Mouse (Mus musculus) spleen, adult 2 months (tissue): ENCODE data around the gene Mterf4. TPM values are rescaled to one million over a fixed set of nuclear protein-coding genes. Genes with fewer than 3 reads are reported as not detected.

Experiments used
- DNase-seq, 2 experiments: peaks; one replicate each; pipeline versions ENCODE4 v3.0.0 to v3.0.0-alpha.2; 2012 to 2021; ENCODE audit warnings: low spot score in 2 of 2, low read depth in 1 of 2
- H3K27ac ChIP-seq: fragments of 200-500 bp; 2 replicates; pipeline ENCODE4 v1.5.1; 2012; ENCODE audit warnings: low read length, inconsistent platforms; ENCODE audit not compliant: insufficient read depth
- H3K27me3 ChIP-seq: fragments of 200-500 bp; 2 replicates; pipeline ENCODE4 v1.6.1; 2012; ENCODE audit warnings: mild to moderate bottlenecking, moderate library complexity, low read length, inconsistent platforms; ENCODE audit not compliant: control insufficient read depth, insufficient read depth
- H3K36me3 ChIP-seq: fragments of 200-500 bp; 2 replicates; pipeline ENCODE4 v1.6.1; 2012; ENCODE audit warnings: mild to moderate bottlenecking, low read length, inconsistent platforms; ENCODE audit not compliant: control insufficient read depth, insufficient read depth
- H3K4me1 ChIP-seq: fragments of 200-500 bp; 2 replicates; pipeline ENCODE4 v1.6.1; 2011; ENCODE audit warnings: inconsistent platforms; ENCODE audit not compliant: control insufficient read depth, insufficient read depth, insufficient read length
- H3K4me3 ChIP-seq: fragments of 200-500 bp; 2 replicates; pipeline ENCODE4 v1.5.1; 2011; ENCODE audit warnings: mild to moderate bottlenecking, inconsistent platforms; ENCODE audit not compliant: insufficient read depth, insufficient read length; ENCODE audit errors: extremely low read depth
- CTCF ChIP-seq: fragments of 200-500 bp; IDR thresholded peaks from 2 replicates; pipeline ENCODE4 v1.5.1; 2011; ENCODE audit warnings: mild to moderate bottlenecking, inconsistent platforms; ENCODE audit not compliant: insufficient read depth, insufficient read length, insufficient replicate concordance; ENCODE audit errors: extremely low read depth
- POLR2A ChIP-seq: fragments of 200-500 bp; IDR thresholded peaks from 2 replicates; pipeline ENCODE4 v1.6.1; 2011; ENCODE audit warnings: low read depth, low read length, inconsistent platforms
- WGBS: fragments of 180-500 bp; shearing (Covaris S2); methylation state at CpG from one replicate; pipeline ENCODE4 v1.1.7; 2018; 5-methylcytosine and 5-hydroxymethylcytosine counted together
- polyA plus RNA-seq: library from polyadenylated mRNA; depleted of rRNA; stranded (reverse); fragments of >200 nt; gene quantifications from 2 replicates; pipeline ENCODE4 v1.2.3, GENCODE M21; 2012; rRNA removed

Gene Mterf4
- 3.8 and 4.0 TPM in 2 replicates for polyA plus RNA-seq

- DNase-seq = peak; percentile 62 to 68
- Histone ChIP-seq H3K27me3 (no peaks in the 10 kb centered on the region), H3K27ac (peak within 1 kb of the TSS; percentile 33; the same call in 1 of the 2 replicates), H3K4me1 (no peaks in the 10 kb centered on the region), H3K4me3 (peak within 1 kb of the TSS; percentile 90), H3K36me3 (peaks cover 5% of the 10 kb centered on the region; the same call in 1 of the 2 replicates)
- WGBS = 4% methylated on average over 36 of the region's 36 CpGs
- no peak for TF ChIP-seq POLR2A
- TF ChIP-seq CTCF = no peak
Measured at GRCm38 (mm10) chr1:93305581-93306337, at the start of gene Mterf4. Gene Mterf4, minus strand, starts transcription at chr1:93305915.

- no peaks in the 10 kb centered on the region for H3K4me1 ChIP-seq
- 94% methylated on average over 2 of the region's 2 CpGs for WGBS
- H3K4me3 ChIP-seq = no peak overlapping the region
- no peaks in the 10 kb centered on the region for H3K27me3 ChIP-seq
- TF ChIP-seq CTCF = no peak
- no peak for TF ChIP-seq POLR2A
- H3K27ac ChIP-seq = no peak overlapping the region
- H3K36me3 ChIP-seq = peaks cover 32% of the 10 kb centered on the region
- DNase-seq = no peak
Measured at GRCm38 (mm10) chr1:93352724-93353123, 47.0 kb upstream of the Mterf4 start.

- WGBS = 91% methylated on average over 4 of the region's 4 CpGs
Measured at GRCm38 (mm10) chr1:93349701-93350100, 44.0 kb upstream of the Mterf4 start.

GRCm38 (mm10) chr1:93347176-93347575, 41.5 kb upstream of the Mterf4 start:
- peaks cover 2% of the 10 kb centered on the region; the same call in 1 of the 2 replicates for H3K4me1 ChIP-seq
- H3K36me3 ChIP-seq = peaks cover 10% of the 10 kb centered on the region
- WGBS = 94% methylated on average over 5 of the region's 5 CpGs
- H3K27ac ChIP-seq = no peak overlapping the region
- DNase-seq = no peak
- no peaks in the 10 kb centered on the region for H3K27me3 ChIP-seq
- H3K4me3 ChIP-seq = no peak overlapping the region
- TF ChIP-seq POLR2A (no peak), CTCF (no peak)

More at GRCm38 (mm10) chr1:93349701-93350100, 44.0 kb upstream of the Mterf4 start:
- no peak overlapping the region for H3K27ac ChIP-seq
- no peak for TF ChIP-seq CTCF
- no peak for TF ChIP-seq POLR2A
- peaks cover 22% of the 10 kb centered on the region for H3K36me3 ChIP-seq
- no peaks in the 10 kb centered on the region for H3K27me3 ChIP-seq
- no peaks in the 10 kb centered on the region for H3K4me1 ChIP-seq
- no peak overlapping the region for H3K4me3 ChIP-seq
- DNase-seq = no peak

- Histone ChIP-seq H3K27ac (no peak overlapping the region), H3K4me1 (peaks cover 2% of the 10 kb centered on the region; the same call in 1 of the 2 replicates), H3K27me3 (no peaks in the 10 kb centered on the region), H3K4me3 (peak overlapping the region; percentile 81), H3K36me3 (peaks cover 4% of the 10 kb centered on the region; the same call in 1 of the 2 replicates)
- DNase-seq = peak; percentile 89 to 91
- TF ChIP-seq CTCF (no peak), POLR2A (peak; percentile 77)
- WGBS = 0% methylated on average over 39 of the region's 39 CpGs
Measured at GRCm38 (mm10) chr1:93343504-93344047, 37.9 kb upstream of the Mterf4 start.

GRCm38 (mm10) chr1:93342648-93343503, 37.2 kb upstream of the Mterf4 start, which contains the start of the genes Ppp1r7 and Pask:
Gene Ppp1r7, plus strand, starts transcription at chr1:93342854.
Gene Pask, minus strand, starts transcription at chr1:93343482.
- under 1% methylated on average over 63 of the region's 63 CpGs for WGBS
- Histone ChIP-seq H3K27me3 (no peaks in the 10 kb centered on the region), H3K4me1 (peaks cover 2% of the 10 kb centered on the region; the same call in 1 of the 2 replicates), H3K4me3 (peak within 1 kb of the TSS; percentile 81), H3K27ac (no peak within 1 kb of the TSS), H3K36me3 (peaks cover 1% of the 10 kb centered on the region; the same call in 1 of the 2 replicates)
- no peak for TF ChIP-seq CTCF
- no peak for TF ChIP-seq POLR2A
- peak; percentile 91 to 93 for DNase-seq
